Mouse (Mus musculus) fibroblast of lung, adult 2 months (primary cell): ENCODE data around the gene Gfm1.

Experiments
- DNase-seq: peaks from one replicate; pipeline ENCODE4 v3.0.0-alpha.2; 2011; ENCODE audit warnings: low read depth

Gfm1 gene

DNA sequence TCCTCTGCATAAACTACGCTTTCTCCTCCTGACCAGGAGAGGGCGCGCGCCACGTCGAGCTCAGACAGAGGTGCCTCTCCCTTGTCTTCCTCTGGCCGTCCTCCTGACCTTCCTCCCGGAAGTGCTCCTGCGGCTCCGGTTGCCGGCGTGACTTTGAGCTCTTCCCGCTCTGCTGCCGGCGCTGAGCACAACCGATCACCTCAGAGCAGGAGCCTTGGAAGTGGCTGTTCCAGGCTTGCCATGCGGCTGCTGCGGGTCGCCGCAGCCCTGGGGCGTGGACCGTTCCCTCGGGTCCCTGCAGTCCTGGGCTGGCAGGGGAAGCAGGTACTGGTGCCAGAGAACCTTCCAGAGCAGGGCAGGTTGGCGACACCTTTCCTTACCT, at the start of gene Gfm1:
Gene Gfm1 (plus strand): TSS at position 98 of the 382 bp plus-strand sequence.
- DNase-seq = peak; percentile 36

DNA sequence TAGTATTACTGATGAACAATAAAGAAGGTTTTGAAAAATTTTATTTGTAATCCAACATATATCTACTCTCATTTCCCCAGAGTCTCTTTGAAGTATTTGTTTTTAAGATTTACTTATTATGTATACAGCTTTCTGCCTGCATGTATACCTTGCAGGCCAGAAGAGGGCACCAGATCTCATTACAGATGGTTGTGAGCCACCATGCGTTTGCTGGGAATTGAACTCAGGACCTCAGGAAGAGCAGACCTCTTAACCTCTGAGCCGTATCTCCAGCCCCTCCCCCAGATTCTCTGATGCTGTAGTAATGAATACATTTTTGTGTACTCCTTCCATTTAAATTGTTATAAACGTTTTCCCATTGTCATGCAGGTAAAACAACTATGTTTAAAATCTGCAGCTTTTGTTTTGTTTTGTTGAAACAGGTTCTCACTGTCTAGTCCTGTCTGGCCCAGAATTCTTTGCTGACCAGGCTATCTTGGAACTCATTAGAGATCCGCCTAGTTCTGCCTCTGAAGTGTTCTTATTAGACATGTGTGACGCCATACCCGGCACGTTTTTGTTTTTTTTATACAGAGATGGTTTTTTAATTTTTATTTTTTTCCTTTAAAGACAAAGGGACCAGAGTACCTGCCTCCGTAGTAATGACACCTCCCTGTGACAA, 428 bp upstream of the Gfm1 start:
- no peak for DNase-seq

GRCm38 (mm10) chr3:67434011-67434410, 4.1 kb downstream of the Gfm1 start:
- DNase-seq = no peak

- no peak for DNase-seq
Observed at GRCm38 (mm10) chr3:67447143-67447542, 17.2 kb downstream of the Gfm1 start.

DNA sequence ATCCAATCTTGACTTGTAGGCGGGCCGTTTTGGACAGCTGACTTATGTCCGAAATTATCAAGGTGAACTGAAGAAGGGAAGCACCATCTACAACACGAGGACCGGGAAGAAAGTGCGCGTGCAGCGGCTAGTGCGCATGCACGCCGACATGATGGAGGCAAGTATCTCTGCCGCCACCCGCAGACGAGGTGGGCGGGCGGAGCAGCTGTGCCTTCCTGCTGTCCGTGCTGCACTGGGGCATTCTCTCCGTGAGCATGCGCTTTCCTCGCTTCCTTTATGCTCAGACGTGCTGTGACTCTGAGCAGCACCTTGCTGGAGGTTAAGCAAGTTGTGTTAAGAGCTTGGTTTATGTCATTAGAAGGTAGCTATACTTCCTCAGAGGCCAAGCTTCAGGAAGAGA, 19.8 kb downstream of the Gfm1 start:
- DNase-seq = no peak

GRCm38 (mm10) chr3:67450601-67451210, 20.8 kb downstream of the Gfm1 start:
- DNase-seq = no peak

- DNase-seq = no peak
Observed at GRCm38 (mm10) chr3:67459881-67460280, 30.0 kb downstream of the Gfm1 start.

DNA sequence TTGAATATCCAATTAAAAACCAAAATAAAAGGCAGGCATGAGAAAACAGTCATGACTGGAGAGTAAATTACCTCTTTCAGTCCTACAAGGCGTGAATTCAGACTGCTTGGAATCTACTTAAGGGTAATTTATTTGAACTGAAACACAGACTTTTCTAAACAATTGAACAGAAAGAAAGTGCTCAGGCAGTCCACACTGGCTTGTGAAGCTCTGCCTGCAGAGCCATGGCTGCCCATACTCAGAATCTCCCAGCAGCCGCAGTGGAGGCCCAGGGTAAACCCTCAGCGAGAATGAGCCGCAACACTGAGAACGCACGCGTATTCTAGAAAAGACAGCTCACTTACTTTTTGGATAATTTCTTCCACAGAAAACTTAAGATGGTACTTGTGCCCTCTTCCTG, 32.1 kb downstream of the Gfm1 start:
- no peak for DNase-seq

DNA sequence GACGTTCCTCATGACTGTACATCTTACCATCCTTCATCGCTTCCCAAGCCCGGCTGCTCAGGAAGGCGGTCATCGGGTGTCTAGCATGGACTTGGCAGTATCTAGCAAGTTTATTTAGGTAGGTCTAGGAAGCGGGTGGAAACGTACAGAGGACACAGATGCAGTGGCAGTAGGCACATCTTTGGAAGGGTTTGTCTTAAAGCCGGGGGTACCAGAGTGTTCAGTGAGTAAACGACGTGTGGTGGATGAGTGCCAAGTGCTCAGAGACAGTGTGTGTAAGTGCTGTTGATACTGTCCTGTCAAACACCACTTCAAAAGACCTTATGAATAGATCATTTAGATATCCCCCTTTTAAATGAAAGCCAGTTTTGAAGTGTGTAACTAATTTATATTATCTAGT, 32.7 kb downstream of the Gfm1 start:
- DNase-seq = no peak

GRCm38 (mm10) chr3:67463001-67463400, 33.1 kb downstream of the Gfm1 start:
- no peak for DNase-seq

DNA sequence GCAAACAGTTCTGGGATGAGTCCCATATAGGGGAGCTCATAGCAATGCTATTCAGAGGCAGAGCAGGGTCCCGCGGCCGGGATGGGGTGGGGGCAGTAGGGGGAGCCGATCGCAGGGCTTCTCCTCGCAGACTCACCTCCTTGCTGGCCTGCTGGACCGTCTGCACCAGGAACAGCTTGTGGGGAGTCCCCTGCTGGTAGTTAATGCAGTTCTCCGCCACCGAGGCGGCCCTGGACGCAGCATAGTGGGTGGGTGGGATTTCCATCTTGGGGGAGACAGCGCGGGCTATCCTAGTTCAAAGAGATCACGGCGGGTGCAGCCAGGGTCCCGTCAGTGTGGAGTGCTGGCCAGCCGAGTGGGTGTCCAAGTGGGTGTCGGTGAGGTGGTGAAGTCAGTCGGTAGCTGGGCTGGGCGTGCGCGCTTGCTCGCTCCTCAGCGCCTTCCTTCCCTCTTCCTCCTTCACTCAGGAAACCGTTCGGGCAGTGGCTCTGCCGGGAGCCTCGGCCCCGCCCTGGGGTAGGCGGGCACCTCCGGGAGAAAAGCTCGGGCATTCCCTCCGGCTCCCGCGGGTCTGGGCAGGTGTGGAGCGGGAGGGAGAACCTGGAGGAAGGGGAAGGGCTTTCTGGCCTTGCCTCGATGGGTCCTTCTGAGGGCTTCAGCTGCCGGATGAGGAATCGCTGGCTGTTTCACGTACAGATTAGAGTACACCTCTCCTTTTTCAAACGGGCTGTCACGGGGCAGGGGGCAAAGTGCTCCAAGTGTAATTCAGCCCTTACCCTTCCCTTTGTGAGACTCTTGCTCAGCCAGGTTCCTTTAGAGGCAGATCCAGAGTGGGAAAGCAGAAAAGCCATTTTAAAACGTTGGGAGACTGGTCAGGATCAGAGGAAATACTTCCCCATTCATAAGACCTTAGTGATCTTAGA, 33.8 kb downstream of the Gfm1 start, which contains the start of gene Lxn:
Gene Lxn (minus strand): TSS at position 477 of the 923 bp plus-strand sequence.
- peak; percentile 48 for DNase-seq

DNA sequence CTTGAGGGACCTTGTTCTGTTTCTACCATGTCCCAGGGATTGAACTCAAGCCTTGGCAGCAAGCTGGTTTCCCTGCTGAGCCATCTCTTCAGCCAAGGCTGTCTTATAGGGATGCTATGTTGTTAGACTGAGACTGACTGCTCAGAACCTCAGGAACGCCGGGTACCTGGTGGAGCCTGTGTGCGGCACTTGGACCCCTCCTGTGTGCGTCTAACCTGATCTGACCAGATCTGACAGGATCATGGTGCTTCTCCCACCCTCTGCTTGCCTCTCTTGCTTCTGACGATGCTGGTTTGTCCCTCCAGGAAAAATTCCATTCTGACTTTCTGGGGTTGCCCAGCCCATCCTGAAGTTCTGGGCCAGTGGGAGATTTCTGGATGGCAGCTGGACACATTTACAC, 36.7 kb downstream of the Gfm1 start:
- no peak for DNase-seq

DNA sequence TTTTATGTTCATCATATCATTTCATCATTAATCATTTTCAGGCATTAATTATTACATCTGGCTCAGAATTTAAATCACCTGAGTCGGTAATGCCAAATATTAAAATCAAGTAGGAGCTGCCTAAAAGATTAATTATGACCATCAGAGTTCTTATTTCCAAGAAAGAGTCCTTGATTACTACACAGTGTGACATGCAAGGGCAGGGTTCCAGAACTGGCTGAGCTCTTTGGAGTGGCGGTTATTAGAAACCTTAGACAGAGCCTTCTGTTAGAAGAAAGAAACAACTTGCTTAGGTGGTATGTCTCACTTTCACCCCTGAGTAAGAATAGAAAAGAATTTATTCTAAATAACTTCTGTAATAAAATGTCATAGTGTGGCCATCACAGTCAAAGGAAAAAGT, 37.4 kb downstream of the Gfm1 start:
- DNase-seq = no peak

DNA sequence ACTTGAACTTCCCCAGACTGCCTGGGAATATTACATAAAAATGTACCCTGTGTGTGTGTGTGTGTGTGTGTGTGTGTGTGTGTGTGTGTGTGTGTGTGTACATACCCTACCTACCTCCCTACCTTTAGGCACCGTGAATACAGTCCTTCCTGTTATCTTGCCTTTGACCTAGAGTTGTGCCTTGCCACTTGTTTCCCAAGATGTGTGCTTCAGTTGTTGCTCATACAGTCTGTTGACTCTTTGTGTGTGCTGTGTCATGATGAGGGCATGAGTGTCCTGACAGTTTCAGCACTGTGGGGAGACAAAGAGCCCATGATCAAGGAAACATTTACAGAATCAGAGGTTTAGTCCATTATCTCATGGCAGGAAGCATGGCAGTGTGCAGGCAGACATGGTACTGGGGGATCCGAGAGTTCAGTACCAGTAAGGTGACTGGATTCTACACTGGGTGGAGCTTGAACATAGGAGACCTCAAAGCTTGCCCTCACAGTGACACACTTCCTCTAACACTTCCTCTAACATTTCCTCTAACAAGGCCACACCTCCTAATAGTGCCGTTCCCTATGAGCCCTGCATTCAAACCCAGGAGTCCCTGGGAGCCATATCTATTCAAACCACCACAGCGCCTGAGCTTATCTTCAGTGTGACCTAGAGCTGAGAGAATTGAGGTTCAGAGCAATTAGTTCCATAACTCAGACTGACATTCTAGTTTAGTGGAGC, 41.7 kb downstream of the Gfm1 start:
- no peak for DNase-seq

- no peak for DNase-seq
Observed at GRCm38 (mm10) chr3:67473438-67473837, 43.5 kb downstream of the Gfm1 start.

DNA sequence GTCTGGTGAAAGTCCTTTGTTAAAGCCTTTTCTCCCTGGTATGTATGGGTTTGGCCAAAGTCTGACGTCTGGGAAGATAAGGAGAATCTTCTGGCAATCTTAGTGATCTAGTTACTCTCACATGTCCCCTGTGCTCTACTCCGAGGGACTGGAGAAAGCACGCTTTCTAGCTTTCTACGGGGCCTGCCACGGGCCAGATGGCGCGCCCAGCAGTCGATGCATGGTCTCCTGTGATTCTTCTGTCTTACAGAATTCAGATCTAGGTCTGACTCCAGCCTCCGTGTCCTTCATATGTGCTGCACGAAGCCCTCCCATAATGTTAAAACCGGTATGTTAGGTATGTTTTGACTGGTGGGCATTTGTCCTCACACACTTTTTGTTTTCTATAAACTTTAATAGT, 49.9 kb downstream of the Gfm1 start:
- no peak for DNase-seq

GRCm38 (mm10) chr3:67482400-67482799, 52.5 kb downstream of the Gfm1 start:
- no peak for DNase-seq

DNA sequence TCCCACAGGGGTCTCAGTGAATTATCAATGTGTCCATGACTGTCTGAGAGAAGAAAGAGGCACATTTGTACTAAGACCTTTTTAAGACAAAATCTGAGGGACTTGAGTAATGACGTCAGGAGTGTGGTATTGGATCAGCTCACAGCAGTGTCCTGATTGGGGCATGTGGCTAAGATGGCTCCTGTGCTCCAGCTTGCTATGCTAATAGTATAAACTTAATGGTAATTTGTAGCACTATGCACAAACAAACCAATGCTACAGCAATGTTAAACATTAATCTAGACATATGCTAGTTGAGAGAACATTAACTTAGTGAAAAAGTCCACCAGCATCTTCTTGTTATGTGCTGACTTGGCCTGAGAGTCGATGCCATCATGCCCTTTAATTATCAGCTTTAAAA, 55.3 kb downstream of the Gfm1 start:
- no peak for DNase-seq

DNA sequence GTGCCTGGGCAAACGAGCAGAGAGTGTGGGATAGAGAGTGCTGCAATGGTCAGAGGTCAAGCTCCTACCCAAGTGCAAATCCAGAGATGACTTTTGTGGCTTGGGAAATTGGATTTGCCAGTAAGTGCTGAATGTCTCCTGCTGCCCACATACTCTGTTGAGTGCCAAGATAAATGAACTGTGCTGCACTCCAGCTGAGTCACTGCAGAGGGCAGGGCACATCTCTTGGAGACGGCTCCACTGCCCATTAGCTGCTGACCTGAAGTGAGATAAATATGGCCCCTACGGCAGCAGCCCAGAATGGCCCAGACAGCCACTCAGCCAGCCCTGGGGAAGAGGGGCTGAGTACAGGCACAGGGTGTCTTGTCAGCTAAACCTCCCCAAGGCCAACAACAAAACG, 60.3 kb downstream of the Gfm1 start:
- DNase-seq = peak; percentile 88

DNA sequence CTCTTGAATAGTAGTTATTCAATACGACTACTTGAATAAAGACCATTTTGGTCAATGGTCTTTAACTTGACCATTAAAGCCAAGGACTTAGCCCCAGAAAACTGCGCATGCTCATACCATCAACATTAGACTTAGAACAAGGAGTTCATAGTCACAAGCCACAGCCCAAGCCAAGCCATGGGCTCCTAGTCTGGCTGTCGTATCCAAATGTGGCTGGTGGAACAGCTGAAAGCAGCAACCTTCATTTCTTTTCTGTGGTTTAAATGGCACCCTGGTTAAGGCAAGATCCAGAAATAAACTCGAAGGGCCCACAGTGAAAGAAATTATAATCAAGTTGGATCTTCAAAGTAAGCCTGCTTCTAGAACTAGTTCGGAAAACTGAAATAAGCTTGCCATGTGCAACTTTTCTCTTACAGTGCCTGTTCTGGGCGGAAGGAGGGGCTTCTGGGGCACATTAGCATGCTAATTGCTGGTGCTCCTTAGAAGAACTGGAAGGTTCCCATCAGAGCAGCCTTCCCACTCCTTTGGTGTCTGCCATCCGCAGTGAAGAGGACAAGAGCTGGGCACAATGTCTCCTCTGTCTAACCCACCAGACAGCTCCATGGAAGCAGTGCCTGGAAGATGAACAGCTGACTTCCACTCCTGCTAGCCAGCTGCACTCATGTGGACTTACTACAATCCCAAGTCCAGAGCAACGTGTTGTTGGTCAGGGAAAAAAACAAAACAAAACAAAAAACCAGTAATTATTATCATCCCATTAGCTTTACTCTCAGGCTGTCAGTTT, 62.4 kb downstream of the Gfm1 start:
- no peak for DNase-seq

DNA sequence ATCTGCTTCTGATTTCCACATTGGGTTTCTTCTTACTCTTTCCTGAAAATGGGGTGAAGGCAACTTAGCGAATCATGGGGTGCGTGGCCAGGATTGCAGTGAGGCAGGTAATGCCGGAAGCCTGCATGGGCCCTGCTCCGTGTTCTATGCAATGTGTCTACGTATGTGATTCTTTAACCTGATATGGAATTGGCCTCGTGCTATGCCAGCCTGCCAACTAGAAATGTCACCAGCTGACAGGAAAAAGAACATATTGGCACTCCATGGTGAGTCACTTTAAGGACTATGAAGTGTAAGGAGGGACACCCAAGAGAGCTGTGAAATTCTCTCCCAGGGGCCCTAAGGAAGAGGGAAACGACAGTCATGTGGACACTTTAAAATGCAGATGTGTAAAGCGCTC, 63.2 kb downstream of the Gfm1 start:
- no peak for DNase-seq

DNA sequence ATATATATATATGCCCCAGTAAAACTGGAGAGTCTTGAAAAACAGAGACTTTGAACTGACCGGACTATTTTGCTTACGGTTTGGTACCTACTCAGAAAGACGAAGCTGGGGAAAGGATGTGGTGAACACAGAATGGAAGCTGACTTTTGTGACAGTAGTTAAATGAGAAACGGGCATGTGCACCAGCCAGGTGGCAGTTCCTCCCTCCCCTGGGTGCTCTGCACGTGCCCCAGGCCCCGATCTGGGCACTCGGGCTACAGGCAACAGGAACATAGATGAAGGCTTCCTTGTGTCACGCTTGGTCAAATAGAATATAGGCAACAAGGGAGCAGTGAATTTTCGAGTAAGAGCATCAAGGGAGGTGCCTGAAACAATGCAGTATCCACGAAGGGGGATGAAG, 66.4 kb downstream of the Gfm1 start:
- DNase-seq = no peak
